Mouse (Mus musculus): Measurements from ENCODE around the gene Dazap1. TPM values are rescaled to one million over a fixed set of nuclear protein-coding genes. Genes with fewer than 3 reads are reported as not detected.

The Dazap1 gene
- polyA plus RNA-seq, 1 experiment from 2014 or later, result 44.3 TPM

GRCm38 (mm10) chr10:80279273-80279672 is 18.0 kb downstream of the Dazap1 start:
- WGBS (ENCODE audit: insufficient replicate concordance), result 87% methylated on average over 12 of the region's 12 CpGs
- H3K4me1 ChIP-seq, result peaks cover 8% of the 10 kb centered on the region; the same call in 1 of the 2 replicates
- no peak for ATAC-seq

GRCm38 (mm10) chr10:80281304-80281703 is 20.0 kb downstream of the Dazap1 start:
- Histone ChIP-seq H3K36me3 (peaks cover 100% of the 10 kb centered on the region), H3K27me3 (replicated peaks) (no peaks in the 10 kb centered on the region), H3K4me3 (no peak overlapping the region), H3K9ac (no peak overlapping the region), H3K27ac (no peak overlapping the region), H3K9me3 (replicated peaks) (no peaks in the 10 kb centered on the region), H3K4me2 (no peak overlapping the region), H3K4me1 (no peaks in the 10 kb centered on the region)
- ATAC-seq, result no peak
- 82% methylated on average over 7 of the region's 7 CpGs for WGBS (ENCODE audit: insufficient replicate concordance)

More at GRCm38 (mm10) chr10:80279273-80279672, 18.0 kb downstream of the Dazap1 start:
- Histone ChIP-seq H3K9me3 (replicated peaks) (no peaks in the 10 kb centered on the region), H3K27ac (no peak overlapping the region), H3K4me2 (no peak overlapping the region), H3K9ac (no peak overlapping the region), H3K4me3 (no peak overlapping the region), H3K36me3 (peaks cover 100% of the 10 kb centered on the region), H3K27me3 (replicated peaks) (no peaks in the 10 kb centered on the region)

- WGBS (ENCODE audit: insufficient replicate concordance), result 85% methylated on average over 8 of the region's 8 CpGs
- H3K36me3 ChIP-seq, result peaks cover 100% of the 10 kb centered on the region
- ATAC-seq, result no peak
- no peak overlapping the region for H3K4me2 ChIP-seq
- H3K27me3 ChIP-seq (replicated peaks), result no peaks in the 10 kb centered on the region
- H3K9ac ChIP-seq, result no peak overlapping the region
- H3K27ac ChIP-seq, result no peak overlapping the region
- H3K4me1 ChIP-seq, result no peaks in the 10 kb centered on the region
- no peaks in the 10 kb centered on the region for H3K9me3 ChIP-seq (replicated peaks)
- no peak overlapping the region for H3K4me3 ChIP-seq
Measured at GRCm38 (mm10) chr10:80281921-80282371, 20.7 kb downstream of the Dazap1 start.

GRCm38 (mm10) chr10:80282481-80283441 is 21.5 kb downstream of the Dazap1 start:
- no peaks in the 10 kb centered on the region for H3K27me3 ChIP-seq (replicated peaks)
- no peak overlapping the region for H3K9ac ChIP-seq
- ATAC-seq, result no peak
- no peak overlapping the region for H3K4me3 ChIP-seq
- no peaks in the 10 kb centered on the region for H3K9me3 ChIP-seq (replicated peaks)
- H3K27ac ChIP-seq, result peak overlapping the region; percentile 11
- 83% methylated on average over 20 of the region's 20 CpGs for WGBS (ENCODE audit: insufficient replicate concordance)
- 0 out of 2 replicates have a peak, but pooled peaks cover 2% of the 10 kb centered on the region for H3K4me1 ChIP-seq
- no peak overlapping the region for H3K4me2 ChIP-seq
- H3K36me3 ChIP-seq, result peaks cover 100% of the 10 kb centered on the region

GRCm38 (mm10) chr10:80285222-80286070 is 24.2 kb downstream of the Dazap1 start:
- H3K9ac ChIP-seq, result no peak overlapping the region
- H3K4me2 ChIP-seq, result no peak overlapping the region
- H3K4me1 ChIP-seq, result 0 out of 2 replicates have a peak, but pooled peaks cover 2% of the 10 kb centered on the region
- no peaks in the 10 kb centered on the region for H3K9me3 ChIP-seq (replicated peaks)
- H3K27me3 ChIP-seq (replicated peaks), result no peaks in the 10 kb centered on the region
- peaks cover 91% of the 10 kb centered on the region for H3K36me3 ChIP-seq
- no peak overlapping the region for H3K4me3 ChIP-seq
- no peak for ATAC-seq
- H3K27ac ChIP-seq, result no peak overlapping the region; the same call in 1 of the 2 replicates
- 84% methylated on average over 15 of the region's 15 CpGs for WGBS (ENCODE audit: insufficient replicate concordance)

- no peak for ATAC-seq
- WGBS (ENCODE audit: insufficient replicate concordance), result 92% methylated on average over 12 of the region's 12 CpGs
- no peak overlapping the region for H3K27ac ChIP-seq
Measured at GRCm38 (mm10) chr10:80288097-80288496, 26.8 kb downstream of the Dazap1 start.

GRCm38 (mm10) chr10:80288657-80289056 is 27.4 kb downstream of the Dazap1 start:
- Histone ChIP-seq H3K9ac (no peak overlapping the region), H3K4me2 (no peak overlapping the region), H3K27me3 (replicated peaks) (no peaks in the 10 kb centered on the region), H3K4me1 (peaks cover 19% of the 10 kb centered on the region), H3K27ac (no peak overlapping the region), H3K36me3 (peaks cover 65% of the 10 kb centered on the region), H3K4me3 (no peak overlapping the region), H3K9me3 (replicated peaks) (no peaks in the 10 kb centered on the region)
- ATAC-seq, result no peak
- WGBS (ENCODE audit: insufficient replicate concordance), result 66% methylated on average over 8 of the region's 8 CpGs

More at GRCm38 (mm10) chr10:80288097-80288496, 26.8 kb downstream of the Dazap1 start:
- no peak overlapping the region for H3K9ac ChIP-seq
- H3K4me2 ChIP-seq, result no peak overlapping the region
- H3K36me3 ChIP-seq, result peaks cover 65% of the 10 kb centered on the region
- no peaks in the 10 kb centered on the region for H3K27me3 ChIP-seq (replicated peaks)
- H3K9me3 ChIP-seq (replicated peaks), result no peaks in the 10 kb centered on the region
- no peak overlapping the region for H3K4me3 ChIP-seq
- peaks cover 13% of the 10 kb centered on the region for H3K4me1 ChIP-seq

GRCm38 (mm10) chr10:80292251-80293146 is 31.2 kb downstream of the Dazap1 start, which contains the start of gene Rps15:
Gene Rps15, plus strand, starts transcription at chr10:80292453.
- ATAC-seq, result peak; percentile 83
- Histone ChIP-seq H3K27ac (peak within 1 kb of the TSS; percentile 93), H3K9me3 (replicated peaks) (no peaks in the 10 kb centered on the region), H3K36me3 (peaks cover 42% of the 10 kb centered on the region), H3K4me1 (peaks cover 56% of the 10 kb centered on the region), H3K9ac (peak within 1 kb of the TSS; percentile 98), H3K4me3 (peak within 1 kb of the TSS; percentile 95), H3K4me2 (peak within 1 kb of the TSS; percentile 91), H3K27me3 (replicated peaks) (peaks cover 13% of the 10 kb centered on the region)
- WGBS (ENCODE audit: insufficient replicate concordance), result under 1% methylated on average over 72 of the region's 72 CpGs

GRCm38 (mm10) chr10:80293325-80293724 is 32.0 kb downstream of the Dazap1 start:
- Histone ChIP-seq H3K4me1 (peaks cover 58% of the 10 kb centered on the region), H3K9ac (peak overlapping the region; percentile 98), H3K36me3 (peaks cover 33% of the 10 kb centered on the region), H3K4me2 (peak overlapping the region; percentile 91), H3K4me3 (peak overlapping the region; percentile 95), H3K27ac (peak overlapping the region; percentile 93), H3K9me3 (replicated peaks) (no peaks in the 10 kb centered on the region), H3K27me3 (replicated peaks) (peaks cover 21% of the 10 kb centered on the region)
- no peak for ATAC-seq
- 8% methylated on average over 14 of the region's 14 CpGs for WGBS (ENCODE audit: insufficient replicate concordance)

GRCm38 (mm10) chr10:80294311-80294710 is 33.0 kb downstream of the Dazap1 start:
- H3K4me3 ChIP-seq, result peak overlapping the region; percentile 95
- peak overlapping the region; percentile 91 for H3K4me2 ChIP-seq
- 79% methylated on average over 4 of the region's 4 CpGs for WGBS (ENCODE audit: insufficient replicate concordance)
- no peak for ATAC-seq
- H3K27ac ChIP-seq, result peak overlapping the region; percentile 93
- H3K27me3 ChIP-seq (replicated peaks), result peaks cover 31% of the 10 kb centered on the region
- H3K9me3 ChIP-seq (replicated peaks), result no peaks in the 10 kb centered on the region
- H3K9ac ChIP-seq, result peak overlapping the region; percentile 98
- peaks cover 24% of the 10 kb centered on the region for H3K36me3 ChIP-seq
- H3K4me1 ChIP-seq, result peaks cover 58% of the 10 kb centered on the region
